Mouse (Mus musculus): Measurements from ENCODE around the gene Nck2.

- TF ChIP-seq POLR2A (IDR thresholded peaks at IDR 0.05; ENCODE audit: borderline replicate concordance, extremely low read depth, insufficient read depth, insufficient read length, poor library complexity, severe bottlenecking), result no peak
- TF ChIP-seq CTCF (IDR thresholded peaks at IDR 0.05; ENCODE audit: borderline replicate concordance, extremely low read depth, insufficient read depth, insufficient read length), result no peak
These were observed 21.7 kb downstream of the Nck2 start for GRCm38 (mm10) chr1:43465957-43466624.
